Mouse (Mus musculus) forebrain, embryonic 14.5 days (tissue): ENCODE results near the gene Tmprss3. TPM values are rescaled to one million over a fixed set of nuclear protein-coding genes. Genes with fewer than 3 reads are reported as not detected.
A peak's percentile ranks its signal among the peaks of the same experiment; 100 is the strongest.

Experiments
- ATAC-seq: fragments of 200-750 bp; cut with Nextera tagmentation; 2 replicates; pipeline ENCODE4 v1.8.0; 2017; ENCODE audit warnings: mild to moderate bottlenecking, moderate library complexity
- DNase-seq: peaks from one replicate; pipeline ENCODE4 v3.0.0-alpha.2; 2015; ENCODE audit warnings: low spot score
- H3K27ac ChIP-seq: fragments of 300-500 bp; sonication (generic); 2 replicates; pipeline ENCODE4 v1.5.1; 2014; ENCODE audit warnings: low read depth, mild to moderate bottlenecking, control low read depth, low read length, moderate library complexity
- H3K27me3 ChIP-seq: fragments of 300-500 bp; sonication (generic); replicated peaks from 2 replicates; pipeline ENCODE4 v1.6.1; 2014; ENCODE audit warnings: low read length, control low read depth, mixed read lengths; ENCODE audit not compliant: control insufficient read depth, insufficient read depth
- H3K36me3 ChIP-seq: fragments of 300-500 bp; sonication (generic); 2 replicates; pipeline ENCODE4 v1.6.1; 2014; ENCODE audit warnings: low read length, control low read depth; ENCODE audit not compliant: control insufficient read depth, insufficient read depth
- H3K4me1 ChIP-seq: fragments of 300-500 bp; sonication (generic); 2 replicates; pipeline ENCODE4 v1.6.1; 2014; ENCODE audit warnings: antibody characterized with exemption, low read length, control low read depth; ENCODE audit not compliant: control insufficient read depth, insufficient read depth
- H3K4me2 ChIP-seq: fragments of 300-500 bp; sonication (generic); 2 replicates; pipeline ENCODE4 v1.6.1; 2014; ENCODE audit warnings: mild to moderate bottlenecking, control low read depth, low read length
- H3K4me3 ChIP-seq: fragments of 300-500 bp; sonication (generic); 2 replicates; pipeline ENCODE4 v1.5.1; 2014; ENCODE audit warnings: low read depth, low read length, control low read depth
- H3K9ac ChIP-seq: fragments of 300-500 bp; sonication (generic); 2 replicates; pipeline ENCODE4 v1.6.1; 2014; ENCODE audit warnings: mild to moderate bottlenecking, low read length, control low read depth, moderate library complexity
- H3K9me3 ChIP-seq: fragments of 300-500 bp; sonication (generic); replicated peaks from 2 replicates; pipeline ENCODE4 v1.6.1; 2016; ENCODE audit warnings: low read length, control low read depth, mixed read lengths; ENCODE audit not compliant: control insufficient read depth
- WGBS: fragments of 180-500 bp; shearing (Covaris S2); extraction: QIAGEN DNeasy Blood & Tissue Kit; methylation state at CpG from one replicate; pipeline ENCODE4 v1.1.7; 2014; 5-methylcytosine and 5-hydroxymethylcytosine counted together
- polyA plus RNA-seq: library from polyadenylated mRNA; unstranded; fragments of >200 nt; fragmentation: Nextera tagmentation; extraction: Ambion mirVana; gene quantifications from 2 replicates; pipeline ENCODE4 v1.2.1, GENCODE M21; 2014

Tmprss3 gene
- polyA plus RNA-seq, 1 experiment from 2014 or later: not detected

DNA sequence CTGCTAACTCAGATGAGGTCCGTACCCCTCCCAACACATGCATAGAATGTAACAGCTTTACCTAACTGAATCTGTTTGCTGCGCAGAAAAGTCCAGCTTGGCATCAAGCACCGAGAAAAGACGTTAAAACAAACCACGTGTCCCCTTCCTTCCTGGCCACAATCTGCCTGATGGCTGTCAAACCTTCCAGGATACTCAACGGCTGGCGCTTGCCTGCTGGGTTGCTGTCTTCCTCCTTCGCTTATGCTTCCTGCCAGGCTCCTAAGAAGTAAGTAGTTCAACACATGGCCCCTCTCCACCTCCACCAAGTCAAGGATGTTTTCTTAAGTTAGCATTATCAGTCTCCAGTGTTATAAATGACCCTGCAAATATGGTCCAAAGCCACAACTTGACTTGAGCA lies 45.0 kb downstream of the Tmprss3 start:
- Histone ChIP-seq H3K4me1 (no peaks in the 10 kb centered on the region), H3K9ac (no peak overlapping the region), H3K27me3 (no peaks in the 10 kb centered on the region), H3K4me3 (no peak overlapping the region), H3K36me3 (no peaks in the 10 kb centered on the region), H3K27ac (no peak overlapping the region), H3K4me2 (no peak overlapping the region), H3K9me3 (no peaks in the 10 kb centered on the region)
- 89% methylated on average over 8 of the region's 8 CpGs for WGBS
- no peak for DNase-seq
- no peak for ATAC-seq

DNA sequence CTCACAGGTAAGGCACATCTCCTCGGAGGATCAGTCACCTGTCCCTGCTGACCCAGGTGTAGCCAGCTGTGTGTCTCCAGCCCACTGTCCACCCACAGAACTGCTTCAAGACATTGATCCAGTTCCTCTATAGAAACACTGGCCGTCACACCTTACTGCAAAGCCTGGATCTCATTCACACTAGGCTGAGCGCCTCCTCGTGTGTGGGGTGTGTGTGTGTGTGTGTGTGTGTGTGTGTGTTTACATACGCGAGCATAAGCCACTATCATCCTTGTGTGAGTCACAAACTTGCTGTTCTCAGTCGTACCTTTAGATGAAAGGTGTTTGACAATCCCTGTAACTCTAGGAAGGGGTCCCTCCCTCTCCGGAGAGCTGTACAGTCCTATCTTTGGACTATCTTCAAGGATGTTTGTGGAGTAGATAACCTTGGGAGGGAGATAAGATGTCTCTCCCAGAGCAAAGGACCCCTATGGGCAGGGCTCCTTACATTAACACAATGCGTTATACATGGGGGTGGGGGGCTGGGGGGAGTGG lies 45.7 kb downstream of the Tmprss3 start:
- no peak overlapping the region for H3K4me3 ChIP-seq
- no peak overlapping the region for H3K9ac ChIP-seq
- H3K27me3 ChIP-seq: no peaks in the 10 kb centered on the region
- H3K36me3 ChIP-seq: no peaks in the 10 kb centered on the region
- no peaks in the 10 kb centered on the region for H3K9me3 ChIP-seq
- H3K4me2 ChIP-seq: no peak overlapping the region
- H3K27ac ChIP-seq: no peak overlapping the region
- 85% methylated on average over 9 of the region's 9 CpGs for WGBS
- ATAC-seq: no peak
- no peak for DNase-seq
- H3K4me1 ChIP-seq: no peaks in the 10 kb centered on the region

DNA sequence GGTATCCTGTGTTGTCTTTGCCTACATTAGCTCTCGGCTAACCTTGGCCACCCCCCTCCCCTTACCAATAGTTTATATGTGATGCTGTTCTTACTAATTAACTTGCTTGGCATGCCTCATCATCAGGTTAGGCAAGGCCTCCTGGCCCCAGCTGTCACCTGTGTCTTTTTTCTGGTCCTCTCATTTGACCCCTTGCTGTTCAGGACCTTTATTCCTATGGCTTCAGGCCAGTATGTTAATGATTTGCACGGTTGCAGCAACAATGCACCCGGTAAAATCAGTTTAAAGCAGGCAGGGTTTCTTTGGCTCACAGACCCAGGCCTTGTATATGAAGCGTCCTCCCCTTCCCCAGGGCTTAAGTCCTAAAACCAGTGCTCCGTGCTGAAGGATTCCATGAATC lies 46.3 kb downstream of the Tmprss3 start:
- 34% methylated on average over 5 of the region's 5 CpGs for WGBS
- Histone ChIP-seq H3K4me2 (no peak overlapping the region), H3K9ac (no peak overlapping the region), H3K27ac (no peak overlapping the region), H3K27me3 (no peaks in the 10 kb centered on the region), H3K4me3 (no peak overlapping the region), H3K4me1 (no peaks in the 10 kb centered on the region), H3K9me3 (no peaks in the 10 kb centered on the region), H3K36me3 (no peaks in the 10 kb centered on the region)
- DNase-seq (no peak), ATAC-seq (no peak)

DNA sequence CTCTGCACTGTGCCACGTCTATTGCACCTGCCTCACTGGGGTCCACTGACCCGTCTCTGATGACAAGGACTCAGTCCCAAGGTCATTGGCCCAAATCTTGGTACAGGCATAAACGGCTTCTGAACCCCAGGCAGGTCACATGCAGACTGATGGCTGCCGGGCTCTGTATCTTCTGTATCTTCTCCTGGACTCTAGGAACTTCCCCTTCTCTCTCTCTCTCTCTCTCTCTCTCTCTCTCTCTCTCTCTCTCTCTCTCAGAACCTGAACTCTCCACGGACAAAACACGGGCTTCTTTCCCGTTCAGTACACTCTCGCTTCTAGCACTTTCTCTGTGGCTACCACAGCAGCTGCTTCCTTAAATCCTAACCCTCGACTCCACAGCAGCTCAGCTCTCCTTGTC lies 52.8 kb downstream of the Tmprss3 start:
- Histone ChIP-seq H3K36me3 (no peaks in the 10 kb centered on the region), H3K27ac (no peak overlapping the region), H3K4me3 (no peak overlapping the region), H3K9me3 (no peaks in the 10 kb centered on the region), H3K4me2 (no peak overlapping the region), H3K9ac (no peak overlapping the region), H3K4me1 (no peaks in the 10 kb centered on the region), H3K27me3 (no peaks in the 10 kb centered on the region)
- 85% methylated on average over 9 of the region's 9 CpGs for WGBS
- no peak for ATAC-seq
- DNase-seq: no peak

DNA sequence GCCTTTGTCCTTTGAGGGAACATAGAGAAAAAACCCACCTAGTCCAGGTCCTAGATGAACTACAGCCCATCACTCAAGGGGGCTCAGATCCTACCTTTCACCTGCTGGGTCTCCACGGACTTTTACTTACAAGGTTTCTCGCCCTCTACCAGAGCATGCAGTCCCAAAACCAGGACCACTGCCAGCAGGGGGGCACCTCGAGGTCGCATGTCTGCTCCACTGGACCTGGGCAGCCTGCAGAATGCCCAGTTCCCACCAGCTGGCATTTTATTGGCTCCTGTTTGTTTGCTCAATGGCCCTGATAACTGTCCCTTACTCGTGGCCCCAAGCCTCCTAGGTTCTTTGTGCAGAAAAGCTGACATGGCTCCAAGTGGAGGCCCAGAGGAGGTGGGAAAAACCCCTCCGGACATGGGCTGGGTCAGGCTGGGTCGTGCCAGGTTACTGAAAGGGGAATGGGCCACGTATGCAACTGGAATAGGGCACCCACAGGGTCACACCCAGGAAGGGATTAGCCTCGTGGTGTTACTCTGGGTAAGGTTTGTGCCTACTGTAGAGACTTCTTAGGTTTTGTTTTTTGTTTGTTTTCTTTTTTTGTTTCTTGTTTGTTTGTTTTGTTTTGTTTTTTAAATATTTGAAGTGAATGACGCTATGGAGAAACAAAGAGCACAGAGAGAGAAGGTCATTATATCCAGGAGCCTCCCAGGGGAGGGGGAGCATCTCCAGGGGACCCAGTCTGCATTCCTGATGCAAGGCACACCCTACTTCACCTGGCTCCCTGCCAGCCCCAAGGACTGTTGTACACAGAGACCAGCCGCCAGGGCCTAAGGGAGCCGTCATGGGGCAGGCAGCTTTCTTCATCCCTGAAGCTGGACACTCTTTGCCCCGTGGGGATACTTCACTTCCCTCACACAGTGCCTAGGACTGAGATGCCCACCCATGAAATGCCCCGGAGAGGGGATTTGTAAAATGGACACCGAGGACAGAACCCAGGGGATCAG lies 54.4 kb downstream of the Tmprss3 start, which contains the start of gene Tff2:
TSS of gene Tff2 (minus strand) at position 243 of the 998 bp plus-strand sequence.
- 66% methylated on average over 15 of the region's 15 CpGs for WGBS
- peak; percentile 50 for DNase-seq

DNA sequence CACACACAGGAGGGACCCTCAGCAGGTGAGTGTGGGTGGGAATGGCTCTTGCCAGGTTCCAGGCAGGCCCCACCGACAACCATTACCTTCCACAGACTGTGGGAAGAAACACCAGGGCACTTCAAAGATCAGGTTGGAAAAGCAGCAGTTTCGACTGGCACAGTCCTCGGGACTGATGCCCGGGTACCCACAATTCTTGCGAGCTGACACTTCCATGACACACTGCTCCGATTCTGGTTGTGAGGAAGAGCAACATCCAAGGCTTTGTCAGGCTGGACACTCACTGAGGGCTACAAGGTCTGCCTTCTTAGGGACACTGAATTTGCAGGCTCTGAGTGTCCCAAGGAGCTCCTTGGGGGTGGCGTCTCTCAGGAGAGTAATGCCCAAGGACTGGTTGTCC lies 56.7 kb downstream of the Tmprss3 start:
- WGBS: 91% methylated on average over 7 of the region's 7 CpGs
- DNase-seq: no peak
- no peaks in the 10 kb centered on the region for H3K36me3 ChIP-seq

More for the DNA sequence above, 54.4 kb downstream of the Tmprss3 start, which contains the start of gene Tff2:
- Histone ChIP-seq H3K9ac (no peak within 1 kb of the TSS), H3K4me2 (no peak within 1 kb of the TSS), H3K4me1 (no peaks in the 10 kb centered on the region), H3K36me3 (no peaks in the 10 kb centered on the region), H3K4me3 (no peak within 1 kb of the TSS), H3K9me3 (no peaks in the 10 kb centered on the region), H3K27ac (no peak within 1 kb of the TSS), H3K27me3 (no peaks in the 10 kb centered on the region)
- no peak for ATAC-seq

DNA sequence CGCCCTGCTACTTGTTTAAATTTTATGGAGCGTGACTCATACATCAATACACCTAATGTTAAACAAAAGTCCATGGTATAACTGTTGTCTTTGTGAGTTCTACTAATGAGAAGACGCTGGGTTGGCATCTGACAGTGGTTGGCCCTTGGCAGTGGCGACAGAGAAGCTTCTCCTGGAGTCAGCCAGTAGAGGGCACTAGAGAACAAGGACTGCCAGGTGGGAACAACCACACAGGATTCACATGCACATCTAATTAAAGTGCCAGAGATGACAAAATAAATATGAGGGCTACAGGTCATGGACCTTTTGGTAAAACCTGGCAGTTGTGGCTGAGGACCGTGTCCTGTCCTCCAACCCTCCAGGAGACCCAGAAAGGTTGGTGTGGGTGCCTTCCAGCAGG lies 60.4 kb downstream of the Tmprss3 start:
- ATAC-seq (peak; percentile 55), DNase-seq (peak; percentile 82)
- 13% methylated on average over 5 of the region's 5 CpGs for WGBS
- Histone ChIP-seq H3K27me3 (no peaks in the 10 kb centered on the region), H3K4me2 (no peak overlapping the region), H3K27ac (no peak overlapping the region), H3K4me3 (no peak overlapping the region), H3K9me3 (no peaks in the 10 kb centered on the region), H3K4me1 (no peaks in the 10 kb centered on the region), H3K36me3 (no peaks in the 10 kb centered on the region), H3K9ac (no peak overlapping the region)

More for the DNA sequence above, 56.7 kb downstream of the Tmprss3 start:
- H3K4me1 ChIP-seq: no peaks in the 10 kb centered on the region
- no peaks in the 10 kb centered on the region for H3K9me3 ChIP-seq
- H3K9ac ChIP-seq: no peak overlapping the region
- no peak overlapping the region for H3K4me2 ChIP-seq
- ATAC-seq: no peak
- H3K4me3 ChIP-seq: no peak overlapping the region
- H3K27me3 ChIP-seq: no peaks in the 10 kb centered on the region
- no peak overlapping the region for H3K27ac ChIP-seq

DNA sequence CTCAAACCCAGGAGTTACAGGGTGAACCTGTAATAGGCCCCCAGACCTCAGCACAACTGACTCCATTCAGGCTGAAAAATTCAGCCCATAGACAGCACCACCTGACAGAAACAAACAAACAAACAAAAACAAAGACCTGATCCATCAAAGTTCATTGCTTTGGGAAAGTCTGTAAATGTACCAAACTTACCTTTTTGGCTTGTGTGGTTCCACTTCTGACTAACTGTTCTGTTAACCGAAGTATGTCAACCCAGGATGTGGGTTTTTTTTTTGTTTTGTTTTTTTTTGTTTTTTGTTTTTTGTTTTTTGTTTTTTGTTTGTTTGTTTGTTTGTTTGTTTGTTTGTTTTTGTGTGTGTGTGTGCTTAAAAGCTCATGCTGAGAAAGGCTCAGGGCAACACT lies 62.0 kb downstream of the Tmprss3 start:
- Histone ChIP-seq H3K9ac (no peak overlapping the region), H3K27ac (no peak overlapping the region), H3K9me3 (no peaks in the 10 kb centered on the region), H3K4me3 (no peak overlapping the region), H3K4me1 (no peaks in the 10 kb centered on the region), H3K27me3 (no peaks in the 10 kb centered on the region), H3K36me3 (no peaks in the 10 kb centered on the region), H3K4me2 (no peak overlapping the region)
- DNase-seq (no peak), ATAC-seq (no peak)
- 92% methylated on average over 1 of the region's 1 CpGs for WGBS

DNA sequence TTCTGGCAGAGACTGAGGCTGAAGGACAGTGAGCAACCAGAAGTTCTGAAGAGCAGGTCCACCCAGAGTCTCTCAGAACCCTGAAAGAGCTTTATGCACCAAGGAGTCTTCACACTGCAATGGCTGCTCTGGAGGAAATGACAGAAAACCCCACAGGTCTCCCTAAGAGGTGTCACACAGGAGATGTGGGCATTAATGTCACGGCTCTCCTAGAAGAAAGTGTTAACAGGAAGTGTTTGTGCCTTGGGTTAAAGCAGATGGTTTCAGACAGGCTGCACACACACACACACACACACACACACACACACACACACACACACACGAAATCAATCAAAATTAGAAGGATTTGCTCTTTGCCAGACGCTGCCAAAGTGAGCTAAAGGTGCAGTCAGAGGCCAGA lies 62.5 kb downstream of the Tmprss3 start:
- ATAC-seq (no peak), DNase-seq (no peak)
- Histone ChIP-seq H3K9me3 (no peaks in the 10 kb centered on the region), H3K4me3 (no peak overlapping the region), H3K4me1 (no peaks in the 10 kb centered on the region), H3K9ac (no peak overlapping the region), H3K4me2 (no peak overlapping the region), H3K27ac (no peak overlapping the region), H3K27me3 (no peaks in the 10 kb centered on the region), H3K36me3 (no peaks in the 10 kb centered on the region)
- WGBS: 52% methylated on average over 3 of the region's 3 CpGs
